ENCODE assay signal across 17 mouse cellular contexts in genomic region chr13:35211834-35212233, GRCm38 (mm10).
"Had no signal": no experiment of that assay in that cellular context is flagged by ENCODE, and none has a peak within 500 bp of the region (broad histone marks: within the 10 kb centered on the region; RNA-seq: fewer than 3 reads in every experiment).

No protein-coding gene starts in this region.

- H3K27me3 ChIP-seq: neural tube, embryonic 12.5 days; neural tube, embryonic 13.5 days; neural tube, embryonic 15.5 days; stomach, embryonic 15.5 days had no signal

- H3K4me3 ChIP-seq: neural tube, embryonic 12.5 days; neural tube, embryonic 13.5 days; neural tube, embryonic 15.5 days; stomach, embryonic 15.5 days had no signal

- DNase-seq: retina, postnatal 1 day; right cerebral cortex, adult 18-20 months; right cerebral cortex, postnatal 14 days; right cerebral cortex, postnatal 25 days; right cerebral cortex, postnatal 4 days; spleen, adult 18-20 months; thymus, adult 18-20 months; thymus, adult 2 months; thymus, postnatal 14 days; thymus, postnatal 25 days; thymus, postnatal 36 days; thymus, postnatal 4 days had no signal

- H3K9ac ChIP-seq: neural tube, embryonic 12.5 days; neural tube, embryonic 13.5 days; neural tube, embryonic 15.5 days; stomach, embryonic 15.5 days had no signal

- H3K36me3 ChIP-seq: neural tube, embryonic 12.5 days; neural tube, embryonic 13.5 days; neural tube, embryonic 15.5 days; stomach, embryonic 15.5 days had no signal

- H3K4me2 ChIP-seq: neural tube, embryonic 12.5 days; neural tube, embryonic 13.5 days; neural tube, embryonic 15.5 days; stomach, embryonic 15.5 days had no signal

- H3K9me3 ChIP-seq: neural tube, embryonic 12.5 days; neural tube, embryonic 13.5 days; neural tube, embryonic 15.5 days; stomach, embryonic 15.5 days had no signal

- H3K4me1 ChIP-seq: neural tube, embryonic 12.5 days; neural tube, embryonic 13.5 days; neural tube, embryonic 15.5 days; stomach, embryonic 15.5 days had no signal

- H3K27ac ChIP-seq: neural tube, embryonic 12.5 days; neural tube, embryonic 13.5 days; neural tube, embryonic 15.5 days; stomach, embryonic 15.5 days; stomach, postnatal 0 days had no signal
